Mouse (Mus musculus) spleen, adult 12 weeks (tissue): ENCODE data around the gene Tuba3b.

Experiments
- DNase-seq: peaks from one replicate; pipeline ENCODE4 v3.0.0; 2022; ENCODE audit warnings: low spot score

Tuba3b gene

GRCm38 (mm10) chr6:145615666-145616210, at the start of gene Tuba3b:
Gene Tuba3b (plus strand): TSS chr6:145615757.
- DNase-seq = no peak

DNA sequence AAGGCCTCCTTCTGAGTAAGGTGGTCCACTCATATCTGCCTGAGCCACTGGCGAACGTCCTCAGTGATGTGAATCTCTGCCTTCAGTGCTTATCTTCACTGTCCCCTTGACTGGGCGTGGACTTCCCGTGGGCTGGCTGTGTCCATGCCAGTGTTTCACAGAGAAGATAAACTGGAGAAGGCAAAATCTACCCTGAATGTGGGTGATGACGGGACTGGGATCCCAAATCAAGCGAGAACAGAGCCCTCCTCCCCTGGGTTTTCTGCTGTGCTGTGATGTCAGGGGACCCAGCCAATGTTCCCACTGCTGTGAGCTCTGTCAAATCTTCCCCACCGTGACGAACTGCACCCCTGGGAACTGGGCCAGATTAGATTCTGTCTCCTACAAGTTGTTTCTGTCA, 48.3 kb upstream of the Tuba3b start:
- no peak for DNase-seq

GRCm38 (mm10) chr6:145567832-145568231, 47.7 kb upstream of the Tuba3b start:
- no peak for DNase-seq

GRCm38 (mm10) chr6:145568701-145569100, 46.9 kb upstream of the Tuba3b start:
- DNase-seq = no peak

DNA sequence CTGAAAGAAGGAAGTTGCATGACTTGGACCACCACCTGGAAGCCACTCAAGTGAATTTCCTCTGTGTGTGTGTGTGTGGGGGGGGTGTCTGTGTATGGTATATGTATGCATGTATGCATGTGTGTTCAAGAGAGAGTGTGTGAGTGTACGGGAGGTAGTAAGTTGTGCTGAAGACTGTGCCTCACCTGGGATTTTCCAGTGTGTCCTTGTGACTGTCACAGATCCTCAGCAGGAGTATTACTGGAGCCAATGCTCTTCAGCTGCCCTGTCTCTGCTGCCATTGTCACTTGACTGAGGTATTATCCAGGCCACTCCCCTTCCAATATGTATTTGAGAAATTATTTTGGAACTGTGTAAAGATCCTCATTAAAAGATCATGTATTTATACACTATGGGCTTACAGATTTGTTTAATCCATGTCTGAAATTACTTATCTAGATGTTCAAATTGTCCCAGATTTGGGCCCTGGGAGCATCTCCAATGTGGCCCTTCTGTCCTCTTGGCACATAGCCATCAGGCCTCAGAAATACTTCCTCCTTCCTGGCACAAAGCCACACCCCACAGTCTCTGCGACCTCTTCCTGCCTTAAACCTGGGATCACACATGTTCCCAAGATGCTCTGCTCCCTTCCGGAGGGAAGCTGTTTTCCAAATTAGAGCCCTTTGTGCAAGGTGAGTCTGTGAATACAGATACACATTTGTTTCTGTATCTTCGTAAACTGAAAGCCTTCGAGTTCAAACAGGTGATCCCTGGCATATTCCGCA, 42.1 kb upstream of the Tuba3b start:
- no peak for DNase-seq

GRCm38 (mm10) chr6:145576762-145577161, 38.8 kb upstream of the Tuba3b start:
- no peak for DNase-seq

DNA sequence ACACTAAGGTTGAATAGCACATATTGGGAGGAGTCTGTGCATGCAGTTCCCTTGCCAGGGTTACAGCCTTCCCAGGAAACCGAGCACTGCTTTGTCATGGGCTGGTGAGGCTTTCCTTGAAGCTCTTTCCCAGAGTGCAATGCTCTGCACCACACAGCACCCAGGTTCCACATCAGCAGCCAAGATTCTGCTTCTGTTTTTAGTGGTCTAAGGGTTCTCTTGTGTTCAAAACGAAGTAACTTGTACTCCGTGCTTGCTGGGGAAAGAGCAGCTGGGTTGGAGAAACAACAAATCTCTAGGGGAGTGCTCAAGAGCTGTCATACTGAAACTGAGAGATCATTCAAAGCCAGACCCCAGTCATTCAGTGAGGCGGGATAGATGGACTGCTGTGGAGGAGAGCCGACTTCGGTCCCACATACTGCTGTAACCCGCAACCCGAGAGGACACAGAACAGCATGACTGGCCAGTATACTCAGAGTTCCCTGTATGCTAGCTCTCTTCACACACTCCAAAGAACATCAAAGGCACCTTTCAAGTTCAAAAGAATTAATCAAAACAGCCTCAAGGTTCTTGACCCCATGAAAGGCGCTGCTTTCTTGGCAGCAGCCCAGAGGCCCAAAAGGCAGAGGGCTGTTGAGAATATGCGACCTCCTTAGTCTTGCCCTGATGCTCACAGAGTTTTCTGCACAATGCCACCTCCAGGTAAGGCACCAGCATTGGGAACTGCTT, 36.9 kb upstream of the Tuba3b start:
- no peak for DNase-seq

DNA sequence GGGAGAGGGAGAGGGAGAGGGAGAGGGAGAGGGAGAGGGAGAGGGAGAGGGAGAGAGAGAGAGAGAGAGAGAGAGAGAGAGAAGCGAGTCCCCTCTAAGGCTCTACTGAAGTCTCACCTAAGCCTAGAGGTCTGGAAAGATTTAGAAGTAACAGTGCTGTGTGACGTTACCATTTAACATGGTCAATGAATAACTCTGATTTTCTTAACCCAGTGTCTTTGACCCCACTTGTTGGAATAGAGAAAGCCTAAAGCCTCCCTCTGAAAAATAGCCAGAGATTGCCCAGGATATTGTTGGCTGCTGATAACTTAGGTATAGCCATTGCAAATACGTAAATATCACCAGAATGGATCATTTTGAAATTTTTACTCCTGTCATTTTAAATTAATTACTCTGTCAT, 35.8 kb upstream of the Tuba3b start:
- no peak for DNase-seq

- no peak for DNase-seq
These were observed 34.0 kb upstream of the Tuba3b start for GRCm38 (mm10) chr6:145581366-145582170.

DNA sequence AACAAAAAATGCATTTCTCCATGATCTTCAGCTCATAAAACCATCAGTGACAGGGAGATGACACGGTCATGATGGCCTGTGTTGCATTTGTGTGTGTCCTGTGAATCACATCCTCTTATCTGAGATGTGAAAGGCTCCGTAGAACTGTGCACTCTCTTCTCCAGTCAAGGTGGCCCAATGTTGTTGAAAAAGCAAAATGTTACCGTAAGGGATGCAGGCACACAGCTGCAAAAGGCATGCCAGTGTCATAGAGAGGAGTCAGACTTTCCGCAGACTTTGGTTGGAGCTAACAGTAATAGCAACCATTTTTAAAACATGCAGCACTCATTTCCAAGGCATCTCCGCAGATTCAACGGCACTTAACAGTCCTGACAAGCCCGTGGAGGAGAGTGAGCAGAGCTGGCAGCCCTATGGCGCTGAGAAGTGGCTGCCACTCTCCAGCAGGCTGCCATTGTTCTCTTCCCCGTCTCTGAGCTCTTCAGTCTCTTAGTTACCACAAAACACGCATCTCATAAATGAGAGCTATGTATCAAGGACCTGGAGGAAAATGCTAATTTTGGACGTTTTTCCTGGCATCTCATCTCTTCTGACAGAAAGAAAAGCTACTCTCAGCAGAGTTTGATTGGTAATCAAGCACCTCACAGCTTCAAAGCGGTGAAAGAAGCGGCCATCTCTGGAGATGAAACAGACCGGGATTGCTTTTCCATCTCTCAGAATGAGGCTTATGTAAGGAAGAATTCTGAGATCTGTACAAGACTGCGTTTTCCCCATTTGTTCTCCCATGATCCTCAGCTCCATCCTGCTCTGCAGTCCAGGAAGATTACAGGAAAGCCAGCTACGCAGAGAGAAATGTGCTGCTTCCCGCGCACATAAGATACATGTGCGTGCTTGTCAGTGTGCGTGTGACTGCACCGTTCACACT, 30.2 kb upstream of the Tuba3b start:
- no peak for DNase-seq

GRCm38 (mm10) chr6:145590501-145591293, 24.9 kb upstream of the Tuba3b start:
- DNase-seq = no peak

DNA sequence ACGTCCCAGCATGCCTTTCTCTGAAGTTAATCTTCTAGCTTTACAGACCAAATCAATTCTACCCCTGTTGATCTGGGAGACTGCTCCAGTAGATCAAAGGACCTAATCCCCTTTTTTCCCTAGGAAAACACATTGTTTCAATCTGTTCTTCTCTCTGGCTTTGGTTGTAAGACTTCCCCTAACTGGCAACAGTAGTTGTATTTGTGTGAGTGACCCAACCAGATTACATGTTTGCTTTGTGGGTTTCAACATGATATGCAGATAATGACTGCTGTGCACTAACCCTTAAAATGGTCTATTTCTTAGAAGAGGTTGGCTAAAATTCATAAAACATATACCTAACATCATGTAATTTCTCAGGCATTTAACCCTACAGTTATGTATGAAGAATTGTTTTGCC, 24.0 kb upstream of the Tuba3b start:
- no peak for DNase-seq

- DNase-seq = no peak
These were observed 23.5 kb upstream of the Tuba3b start for GRCm38 (mm10) chr6:145592036-145592435.

DNA sequence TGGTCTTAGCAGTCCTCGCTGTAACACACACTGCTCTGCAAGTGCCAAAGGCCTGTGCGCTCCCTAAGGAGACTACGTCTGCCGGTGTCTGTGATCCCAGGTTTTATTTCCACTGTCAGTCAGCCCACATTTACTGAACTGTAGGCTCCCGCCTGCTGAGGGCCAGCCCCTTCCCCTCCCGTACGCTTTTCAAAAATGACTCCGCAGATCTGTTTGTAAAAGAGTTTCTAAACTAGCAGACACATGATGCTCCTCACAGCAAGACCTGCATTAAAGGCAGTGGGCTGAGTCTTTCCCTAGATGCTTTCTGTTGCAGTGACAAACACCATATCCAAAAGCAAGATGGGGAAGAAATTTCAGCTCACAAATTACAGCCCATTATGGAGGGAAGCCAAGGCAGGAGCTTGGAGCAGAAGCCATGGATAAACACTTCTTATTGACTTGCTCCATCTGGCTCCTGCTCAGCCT, 23.0 kb upstream of the Tuba3b start:
- DNase-seq = no peak

DNA sequence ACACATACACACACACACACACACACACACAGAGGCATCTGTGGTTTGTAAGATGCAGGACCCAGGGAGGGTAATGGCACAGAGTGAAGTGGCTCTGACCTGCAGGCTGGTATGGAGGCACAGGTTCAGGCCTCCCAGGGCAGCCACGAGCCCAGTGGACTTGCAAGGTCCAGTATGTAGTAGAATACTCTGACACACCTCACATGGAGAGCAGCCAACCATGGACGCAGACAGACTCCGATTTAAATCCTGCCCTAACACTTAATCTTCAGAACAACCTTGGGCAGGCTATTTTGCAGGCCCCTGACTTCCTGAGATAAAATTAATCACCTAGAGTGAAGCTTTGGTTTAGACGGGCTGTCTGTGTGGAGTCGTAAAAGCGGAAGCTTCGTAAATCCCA, 21.6 kb upstream of the Tuba3b start:
- DNase-seq = no peak

DNA sequence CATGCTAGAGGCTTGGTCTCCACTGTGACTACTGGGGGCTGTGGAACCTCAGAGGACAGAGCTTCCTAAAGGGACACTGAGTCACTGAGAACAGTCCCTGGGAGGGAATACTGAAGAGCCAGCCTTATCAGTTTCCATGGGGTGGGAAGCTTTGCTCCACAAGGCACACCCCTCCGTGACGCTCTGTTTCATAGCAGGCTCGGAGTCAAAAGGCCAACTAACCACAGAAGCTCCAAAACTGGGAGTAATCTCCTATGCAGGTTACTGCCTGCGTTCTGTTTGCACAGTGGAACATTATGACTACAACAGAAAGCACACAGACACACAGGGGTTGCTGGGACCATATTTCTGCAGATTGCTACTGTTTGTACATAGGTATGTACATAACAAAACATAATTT, 19.7 kb upstream of the Tuba3b start:
- no peak for DNase-seq

- no peak for DNase-seq
These were observed 16.6 kb upstream of the Tuba3b start for GRCm38 (mm10) chr6:145598794-145599555.

DNA sequence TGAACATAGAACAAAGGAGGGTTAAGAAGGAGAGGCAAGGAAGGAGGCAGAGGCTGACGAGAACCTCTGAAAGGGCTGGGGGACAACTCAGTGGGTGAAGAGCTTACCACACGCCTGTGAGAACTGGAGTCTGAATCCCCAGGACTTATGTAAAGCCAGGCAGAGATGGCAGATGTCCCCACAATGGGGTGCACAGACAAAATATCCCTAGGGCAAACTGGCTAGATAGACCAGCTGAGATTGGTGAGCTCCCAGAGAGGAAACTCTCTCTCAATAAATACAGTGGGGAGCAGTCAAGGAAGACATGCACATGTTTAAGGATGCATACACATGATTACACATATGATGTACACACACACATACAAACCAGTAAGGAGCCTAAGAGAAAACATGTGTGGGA, 11.4 kb upstream of the Tuba3b start:
- no peak for DNase-seq

- DNase-seq = no peak
These were observed 10.9 kb upstream of the Tuba3b start for GRCm38 (mm10) chr6:145604648-145605047.

GRCm38 (mm10) chr6:145605203-145605602, 10.4 kb upstream of the Tuba3b start:
- DNase-seq = no peak
